Mouse (Mus musculus): ENCODE data around the gene Tmem138. TPM values are rescaled to one million over a fixed set of nuclear protein-coding genes. Genes with fewer than 3 reads are reported as not detected.

Gene Tmem138
- polyA plus RNA-seq, 1 experiment, result 13.0 TPM

DNA sequence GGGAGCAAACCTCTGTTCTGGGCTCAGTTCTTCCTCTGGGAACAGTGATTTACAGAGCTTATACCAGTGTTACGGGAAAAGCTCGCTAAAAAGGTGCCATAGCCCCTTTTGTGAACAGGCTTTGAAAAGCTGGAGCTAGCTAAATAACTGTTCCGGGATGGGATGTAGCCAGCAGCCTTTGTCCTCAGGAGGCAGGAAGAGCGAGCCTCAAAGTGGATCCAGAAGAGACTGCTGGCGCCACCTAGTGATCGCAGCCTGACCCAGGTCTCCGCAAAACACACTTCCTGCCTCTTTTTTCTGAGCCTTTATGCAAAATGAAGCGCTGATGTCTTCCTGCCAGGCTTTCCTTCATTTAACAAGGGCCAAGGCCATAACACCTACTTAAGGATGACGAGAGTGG is 25.6 kb upstream of the Tmem138 start:
- Histone ChIP-seq H3K27ac (ENCODE audit: insufficient read depth, low read length) (peak overlapping the region; percentile 13), H3K4me3 (replicated peaks; ENCODE audit: insufficient read depth, low read depth, low read length) (peak overlapping the region; percentile 52), H3K4me1 (ENCODE audit: control insufficient read depth, insufficient read depth, low read length) (peaks cover 8% of the 10 kb centered on the region; the same call in 1 of the 2 replicates), H3K27me3 (ENCODE audit: control insufficient read depth, insufficient read depth, low read length) (no peaks in the 10 kb centered on the region)
- DNase-seq, result peak; percentile 86 to 90
- WGBS, result 2% methylated on average over 9 of the region's 9 CpGs
- TF ChIP-seq POLR2A (IDR thresholded peaks at IDR 0.05; ENCODE audit: borderline replicate concordance, insufficient read depth, low read length), result peak; percentile 60; the same call in 1 of the 2 replicates
- TF ChIP-seq CTCF (IDR thresholded peaks at IDR 0.05; ENCODE audit: borderline replicate concordance, insufficient read depth, low read depth, low read length), result peak; percentile 85

DNA sequence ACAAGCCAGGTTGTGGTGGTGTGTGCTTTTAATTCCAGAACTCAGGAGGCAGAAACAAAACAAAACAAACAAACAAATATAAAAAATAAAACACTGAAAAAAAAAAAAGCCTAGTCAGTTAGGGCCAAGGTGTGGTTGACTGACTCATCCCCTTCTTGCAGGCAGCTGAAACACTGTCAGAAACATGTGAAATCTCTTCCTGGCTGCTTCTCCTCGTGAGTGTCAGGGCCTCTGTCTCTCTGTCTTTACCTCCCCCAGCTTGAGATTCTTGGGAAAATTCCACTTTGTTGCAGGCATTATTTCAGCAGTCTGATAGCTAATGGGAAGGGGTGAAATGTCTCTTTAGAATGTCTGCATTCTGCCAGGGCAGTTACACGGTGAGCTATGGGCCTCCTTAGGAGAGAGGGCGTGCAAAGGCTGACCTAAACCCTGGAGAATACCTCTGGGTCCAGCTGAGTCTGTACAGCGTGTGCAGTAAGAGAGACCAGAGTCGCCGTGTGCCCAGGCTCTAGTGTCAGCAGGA is 25.1 kb upstream of the Tmem138 start:
- H3K4me1 ChIP-seq (ENCODE audit: control insufficient read depth, insufficient read depth, low read length), result peaks cover 8% of the 10 kb centered on the region; the same call in 1 of the 2 replicates
- no peak for DNase-seq
- TF ChIP-seq POLR2A (IDR thresholded peaks at IDR 0.05; ENCODE audit: borderline replicate concordance, insufficient read depth, low read length) (no peak), CTCF (IDR thresholded peaks at IDR 0.05; ENCODE audit: borderline replicate concordance, insufficient read depth, low read depth, low read length) (no peak)
- 2% methylated on average over 6 of the region's 6 CpGs for WGBS
- peak overlapping the region; percentile 52 for H3K4me3 ChIP-seq (replicated peaks; ENCODE audit: insufficient read depth, low read depth, low read length)
- H3K27me3 ChIP-seq (ENCODE audit: control insufficient read depth, insufficient read depth, low read length), result no peaks in the 10 kb centered on the region
- peak overlapping the region; percentile 13 for H3K27ac ChIP-seq (ENCODE audit: insufficient read depth, low read length)

DNA sequence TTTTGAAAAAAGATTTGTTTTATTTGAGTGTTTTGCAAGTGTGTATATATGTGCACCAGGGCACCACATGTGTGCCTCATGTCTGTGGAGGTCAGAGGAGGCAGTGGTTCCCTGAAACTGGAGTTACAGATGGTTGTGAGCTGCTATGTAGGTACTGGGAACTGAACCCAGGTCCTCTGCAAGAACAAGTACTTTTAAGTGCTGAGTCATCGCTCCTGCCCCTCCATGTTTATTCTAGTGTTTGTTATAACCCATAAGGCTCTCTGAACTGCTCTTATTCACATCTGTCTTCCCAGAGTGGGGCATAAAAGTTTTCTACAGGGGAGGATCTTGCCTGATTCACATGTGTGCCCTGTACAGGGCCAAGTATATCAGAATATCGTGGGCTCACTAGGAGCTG is 22.5 kb upstream of the Tmem138 start:
- Histone ChIP-seq H3K4me1 (ENCODE audit: control insufficient read depth, insufficient read depth, low read length) (peaks cover 6% of the 10 kb centered on the region; the same call in 1 of the 2 replicates), H3K4me3 (replicated peaks; ENCODE audit: insufficient read depth, low read depth, low read length) (no peak overlapping the region), H3K27me3 (ENCODE audit: control insufficient read depth, insufficient read depth, low read length) (no peaks in the 10 kb centered on the region), H3K27ac (ENCODE audit: insufficient read depth, low read length) (no peak overlapping the region)
- TF ChIP-seq CTCF (IDR thresholded peaks at IDR 0.05; ENCODE audit: borderline replicate concordance, insufficient read depth, low read depth, low read length) (no peak), POLR2A (IDR thresholded peaks at IDR 0.05; ENCODE audit: borderline replicate concordance, insufficient read depth, low read length) (no peak)
- no peak for DNase-seq
- 94% methylated on average over 2 of the region's 2 CpGs for WGBS

DNA sequence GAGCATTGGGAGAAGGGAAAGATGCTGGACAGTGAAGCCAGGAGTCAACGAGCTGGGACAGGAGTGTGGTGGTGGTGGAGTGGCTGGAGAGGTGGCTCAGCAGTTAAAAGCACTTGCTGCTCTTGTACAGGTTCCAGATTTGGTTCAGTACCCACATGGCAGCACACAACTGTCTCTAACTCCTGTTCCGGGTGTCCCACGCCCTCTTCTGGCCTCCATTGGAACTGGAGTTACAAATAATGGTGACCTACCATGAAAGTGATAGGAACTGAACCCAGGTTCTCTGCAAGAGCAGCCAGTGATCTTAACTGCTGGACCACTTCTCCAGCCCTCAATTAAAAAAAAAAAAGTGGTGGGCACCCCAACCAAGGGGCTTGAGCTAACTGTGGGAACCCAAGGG is 21.0 kb upstream of the Tmem138 start:
- no peak overlapping the region for H3K27ac ChIP-seq (ENCODE audit: insufficient read depth, low read length)
- H3K4me3 ChIP-seq (replicated peaks; ENCODE audit: insufficient read depth, low read depth, low read length), result no peak overlapping the region
- H3K4me1 ChIP-seq (ENCODE audit: control insufficient read depth, insufficient read depth, low read length), result 0 out of 2 replicates have a peak, but pooled peaks cover 1% of the 10 kb centered on the region
- no peak for DNase-seq
- no peaks in the 10 kb centered on the region for H3K27me3 ChIP-seq (ENCODE audit: control insufficient read depth, insufficient read depth, low read length)
- no peak for TF ChIP-seq POLR2A (IDR thresholded peaks at IDR 0.05; ENCODE audit: borderline replicate concordance, insufficient read depth, low read length)
- TF ChIP-seq CTCF (IDR thresholded peaks at IDR 0.05; ENCODE audit: borderline replicate concordance, insufficient read depth, low read depth, low read length), result peak; percentile 8; the same call in 1 of the 2 replicates
- WGBS, result 32% methylated on average over 3 of the region's 3 CpGs

DNA sequence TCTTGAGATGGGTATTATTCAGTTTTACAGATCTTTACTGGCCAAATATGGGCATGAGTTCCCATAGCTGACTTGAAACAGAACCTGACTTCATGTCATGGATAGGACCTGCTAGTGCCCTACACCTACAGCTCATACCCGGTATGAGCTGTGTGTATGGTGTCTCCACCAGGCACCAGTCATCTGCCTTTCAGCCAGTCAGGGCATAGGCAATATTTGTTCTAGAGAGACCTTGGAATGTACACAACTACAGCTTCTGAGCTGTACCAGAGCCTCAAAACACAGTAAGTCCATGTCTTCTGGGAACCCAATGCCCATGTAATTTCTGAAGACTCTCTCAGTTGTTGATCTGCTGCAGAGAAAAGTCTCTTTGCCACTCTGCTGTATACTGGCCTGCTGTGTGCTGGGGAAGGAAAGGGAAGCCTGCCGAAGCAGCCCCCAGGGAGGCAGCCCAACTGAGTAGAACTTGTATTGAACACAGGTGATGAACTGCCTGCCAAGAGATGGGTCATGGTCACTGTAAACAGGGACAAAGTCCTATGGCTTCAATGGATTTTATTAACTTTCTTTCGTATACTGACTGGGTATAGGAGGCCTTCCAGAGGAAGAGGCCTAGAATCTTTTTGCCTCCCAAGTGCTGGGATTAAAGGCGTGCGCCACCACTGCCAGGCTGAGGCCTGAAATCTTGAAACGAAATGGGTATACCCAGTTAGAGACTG is 14.7 kb upstream of the Tmem138 start:
- 88% methylated on average over 6 of the region's 6 CpGs for WGBS
- H3K27me3 ChIP-seq (ENCODE audit: control insufficient read depth, insufficient read depth, low read length), result no peaks in the 10 kb centered on the region
- TF ChIP-seq CTCF (IDR thresholded peaks at IDR 0.05; ENCODE audit: borderline replicate concordance, insufficient read depth, low read depth, low read length) (no peak), POLR2A (IDR thresholded peaks at IDR 0.05; ENCODE audit: borderline replicate concordance, insufficient read depth, low read length) (no peak)
- no peak for DNase-seq
- H3K27ac ChIP-seq (ENCODE audit: insufficient read depth, low read length), result no peak overlapping the region
- H3K4me1 ChIP-seq (ENCODE audit: control insufficient read depth, insufficient read depth, low read length), result no peaks in the 10 kb centered on the region
- no peak overlapping the region for H3K4me3 ChIP-seq (replicated peaks; ENCODE audit: insufficient read depth, low read depth, low read length)

DNA sequence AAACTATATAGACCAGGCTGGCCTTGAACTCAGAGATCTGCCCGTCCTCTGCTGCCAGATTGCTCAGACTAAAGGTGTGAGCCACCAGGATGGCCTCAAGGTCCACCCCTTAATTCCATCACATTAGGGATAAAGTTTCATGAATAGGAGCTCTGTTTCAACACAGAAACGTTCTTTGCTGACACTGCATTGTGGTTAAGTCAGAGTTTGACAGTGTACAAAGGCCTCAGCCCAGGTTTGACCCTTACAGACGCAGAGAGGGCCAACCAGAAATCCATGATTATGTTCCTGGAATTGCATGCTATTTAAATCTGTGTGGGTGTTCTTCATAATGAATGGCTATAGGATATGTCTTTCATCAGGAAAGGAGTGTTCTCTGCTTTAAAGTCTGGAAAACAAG is 13.1 kb upstream of the Tmem138 start:
- Histone ChIP-seq H3K27ac (ENCODE audit: insufficient read depth, low read length) (no peak overlapping the region), H3K27me3 (ENCODE audit: control insufficient read depth, insufficient read depth, low read length) (no peaks in the 10 kb centered on the region), H3K4me1 (ENCODE audit: control insufficient read depth, insufficient read depth, low read length) (no peaks in the 10 kb centered on the region), H3K4me3 (replicated peaks; ENCODE audit: insufficient read depth, low read depth, low read length) (no peak overlapping the region)
- no peak for DNase-seq
- 77% methylated on average over 3 of the region's 3 CpGs for WGBS
- TF ChIP-seq CTCF (IDR thresholded peaks at IDR 0.05; ENCODE audit: borderline replicate concordance, insufficient read depth, low read depth, low read length) (no peak), POLR2A (IDR thresholded peaks at IDR 0.05; ENCODE audit: borderline replicate concordance, insufficient read depth, low read length) (no peak)

DNA sequence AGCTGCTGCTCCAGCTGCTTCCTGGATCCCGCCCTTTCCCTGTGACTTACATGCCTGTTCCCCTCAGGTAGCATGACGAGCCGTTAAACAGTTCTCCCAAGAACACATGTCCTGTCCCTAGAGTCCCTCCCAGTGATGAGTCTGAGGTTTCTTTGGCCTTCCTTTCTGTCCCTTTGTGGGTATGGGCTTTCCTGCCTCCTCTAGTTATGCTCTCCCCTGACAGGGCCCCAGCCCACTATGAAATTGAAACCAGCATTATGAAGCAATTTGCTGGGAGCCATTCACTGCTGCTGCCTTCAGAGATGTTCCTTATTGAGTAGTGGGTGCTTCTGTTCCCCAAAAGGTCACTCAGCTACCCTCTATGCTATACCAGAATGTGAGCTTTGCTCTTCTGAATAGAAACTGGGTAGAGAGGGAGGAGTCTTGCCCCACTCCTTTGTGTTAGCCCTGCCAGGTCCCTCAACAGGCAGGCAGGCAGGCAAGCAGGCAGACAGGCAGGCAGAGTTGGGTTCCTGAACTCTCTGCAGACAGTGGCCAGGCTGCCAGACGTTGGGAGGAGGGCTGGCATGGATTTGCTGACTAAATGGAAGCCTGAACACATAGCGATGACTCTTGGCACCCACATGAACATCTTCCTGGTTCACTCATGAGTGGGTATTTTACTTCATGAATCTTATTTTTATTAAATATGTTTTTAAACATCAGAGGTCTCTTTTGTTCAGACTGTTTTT is 12.1 kb upstream of the Tmem138 start:
- no peaks in the 10 kb centered on the region for H3K4me1 ChIP-seq (ENCODE audit: control insufficient read depth, insufficient read depth, low read length)
- no peak overlapping the region for H3K4me3 ChIP-seq (replicated peaks; ENCODE audit: insufficient read depth, low read depth, low read length)
- no peak for TF ChIP-seq CTCF (IDR thresholded peaks at IDR 0.05; ENCODE audit: borderline replicate concordance, insufficient read depth, low read depth, low read length)
- TF ChIP-seq POLR2A (IDR thresholded peaks at IDR 0.05; ENCODE audit: borderline replicate concordance, insufficient read depth, low read length), result no peak
- H3K27ac ChIP-seq (ENCODE audit: insufficient read depth, low read length), result no peak overlapping the region
- DNase-seq, result no peak
- H3K27me3 ChIP-seq (ENCODE audit: control insufficient read depth, insufficient read depth, low read length), result no peaks in the 10 kb centered on the region
- 58% methylated on average over 5 of the region's 5 CpGs for WGBS

Measured in cerebellum, adult 2 months (tissue).